Comparison of ENCODE assay signal across 8 mouse cellular contexts in genomic region chr10:4432996-4433755, GRCm38 (mm10). TPM values are rescaled to one million over a fixed set of nuclear protein-coding genes. Genes with fewer than 3 reads are reported as not detected.
DNase-seq lines count a peak whose midpoint lies in the region; ATAC-seq and TF ChIP-seq lines count a peak whose summit lies in the region.

No protein-coding gene starts in this region.

- peak overlapping the region; percentile 65 for H3K9ac ChIP-seq in heart, postnatal 0 days (replicated peaks; ENCODE audit: low read depth, low read length)
- H3K9ac ChIP-seq in liver, adult 2 months (ENCODE audit: low read depth, low read length): peak overlapping the region; percentile 73

- no peak for TF ChIP-seq EP300 in heart, postnatal 0 days (IDR thresholded peaks at IDR 0.05; ENCODE audit: low read depth)

- H3K4me1 ChIP-seq in lung, adult 2 months (ENCODE audit: control insufficient read depth, insufficient read depth, low read length): 0 out of 2 replicates have a peak, but pooled peaks cover 4% of the 10 kb centered on the region
- peaks cover 21% of the 10 kb centered on the region for H3K4me1 ChIP-seq in heart, postnatal 0 days (ENCODE audit: control insufficient read depth, insufficient read depth)
- peaks cover 4% of the 10 kb centered on the region; the same call in 1 of the 2 replicates for H3K4me1 ChIP-seq in liver, adult 2 months (ENCODE audit: control insufficient read depth, insufficient read depth, low read length)
- H3K4me1 ChIP-seq in olfactory bulb, adult 2 months (ENCODE audit: control insufficient read depth, insufficient read depth, low read length): peaks cover 12% of the 10 kb centered on the region

- peak overlapping the region; percentile 70 for H3K4me2 ChIP-seq in heart, postnatal 0 days (ENCODE audit: low read depth, low read length)

- DNase-seq in lung, adult 2 months: no peak
- DNase-seq in lung, postnatal 25 days (ENCODE audit: low spot score): no peak
- DNase-seq in c-Kit-positive CD71-positive TER-119-negative erythroid progenitor cells, embryonic 14.5 days (ENCODE audit: low read depth): peak; percentile 34
- peak; percentile 30 for DNase-seq in heart, postnatal 0 days (ENCODE audit: low spot score)
- DNase-seq in liver, adult 2 months (ENCODE audit: extremely low read depth, low read depth, low spot score): peak; percentile 50
- no peak for DNase-seq in adrenal gland, postnatal 25 days
- DNase-seq in layer of hippocampus, postnatal 10 days (ENCODE audit: low spot score in 2 of 2): no peak

- WGBS in lung, adult 2 months: 7% methylated on average over 19 of the region's 19 CpGs
- 10% methylated on average over 19 of the region's 19 CpGs for WGBS in heart, postnatal 0 days
- WGBS in liver, adult 2 months: 6% methylated on average over 19 of the region's 19 CpGs
- WGBS in olfactory bulb, adult 2 months: 6% methylated on average over 19 of the region's 19 CpGs

- TF ChIP-seq CTCF in lung, adult 2 months (IDR thresholded peaks at IDR 0.05; ENCODE audit: insufficient read depth, low read length): no peak
- TF ChIP-seq CTCF in heart, postnatal 0 days (IDR thresholded peaks at IDR 0.05; ENCODE audit: low read depth): no peak
- no peak for TF ChIP-seq CTCF in liver, adult 2 months (IDR thresholded peaks at IDR 0.05; ENCODE audit: low read depth, low read length)
- TF ChIP-seq CTCF in olfactory bulb, adult 2 months (IDR thresholded peaks at IDR 0.05; ENCODE audit: insufficient read depth, low read depth, low read length): no peak

- H3K27me3 ChIP-seq in heart, postnatal 0 days (ENCODE audit: control insufficient read depth, insufficient read depth, low read length): no peaks in the 10 kb centered on the region
- no peaks in the 10 kb centered on the region for H3K27me3 ChIP-seq in liver, adult 2 months (ENCODE audit: control insufficient read depth, insufficient read depth, low read length)

- peaks cover 7% of the 10 kb centered on the region; the same call in 1 of the 2 replicates for H3K79me2 ChIP-seq in liver, adult 2 months (ENCODE audit: control insufficient read depth, insufficient read depth, low read length)

- peak overlapping the region; percentile 89 for H3K27ac ChIP-seq in heart, postnatal 0 days (ENCODE audit: low read depth)
- peak overlapping the region; percentile 89 for H3K27ac ChIP-seq in liver, adult 2 months (replicated peaks; ENCODE audit: insufficient read depth, low read depth, low read length)
- peak overlapping the region; percentile 84 for H3K27ac ChIP-seq in olfactory bulb, adult 2 months (ENCODE audit: insufficient read depth, low read depth, low read length)

- TF ChIP-seq POLR2A in lung, adult 2 months (IDR thresholded peaks at IDR 0.05; ENCODE audit: borderline replicate concordance, extremely low read depth, low read depth, low read length): no peak
- no peak for TF ChIP-seq POLR2A in liver, adult 2 months (IDR thresholded peaks at IDR 0.05; ENCODE audit: extremely low read depth, insufficient read depth, low read length)
- no peak for TF ChIP-seq POLR2A in olfactory bulb, adult 2 months (IDR thresholded peaks at IDR 0.05; ENCODE audit: insufficient read depth, low read depth, low read length)

- peak overlapping the region; percentile 92 for H3K4me3 ChIP-seq in lung, adult 2 months (replicated peaks; ENCODE audit: extremely low read depth, low read depth, low read length)
- peak overlapping the region; percentile 78 for H3K4me3 ChIP-seq in heart, postnatal 0 days (ENCODE audit: low read depth, low read length)
- peak overlapping the region; percentile 67 for H3K4me3 ChIP-seq in liver, adult 2 months (ENCODE audit: insufficient read depth, low read depth, low read length)
- peak overlapping the region; percentile 86 for H3K4me3 ChIP-seq in olfactory bulb, adult 2 months (ENCODE audit: insufficient read depth, low read depth, low read length)

- H3K9me3 ChIP-seq in heart, postnatal 0 days (replicated peaks; ENCODE audit: control insufficient read depth, low read length): no peaks in the 10 kb centered on the region

- H3K36me3 ChIP-seq in heart, postnatal 0 days (replicated peaks; ENCODE audit: control insufficient read depth, insufficient read depth, low read length): peaks cover 13% of the 10 kb centered on the region; the same call in 1 of the 2 replicates
- H3K36me3 ChIP-seq in liver, adult 2 months (ENCODE audit: control insufficient read depth, insufficient read depth, low read length): peaks cover 9% of the 10 kb centered on the region

- ATAC-seq in heart, postnatal 0 days (ENCODE audit: insufficient read depth, low read depth): no peak

RNA-seq across cellular contexts. Expression of gene Armt1, which starts 0.9 kb away (rescaled TPM):
- 4.3 and 7.2 TPM in 2 replicates for polyA plus RNA-seq in lung, adult 2 months (2012; rRNA removed)
- 10.0 and 14.7 TPM in 2 replicates for total RNA-seq in heart, postnatal 0 days (2014; rRNA removed; ENCODE audit: low replicate concordance)
- polyA plus RNA-seq in heart, postnatal 0 days (2015; fragmentation: Nextera tagmentation; extraction: Ambion mirVana): 8.5 and 8.9 TPM in 2 replicates
- total RNA-seq in liver, adult 2 months (2014; rRNA removed): 8.1 and 9.9 TPM in 2 replicates
- polyA plus RNA-seq in liver, adult 2 months (2012; rRNA removed): 6.0 and 9.0 TPM in 2 replicates
- 333 TPM in 1 of 2 replicates, not detected in the other for polyA plus RNA-seq in olfactory bulb, adult 2 months (2012; ENCODE audit: insufficient read depth, insufficient read length, low replicate concordance, missing spikeins)
- 20.6 and 21.1 TPM in 2 replicates for total RNA-seq in adrenal gland, postnatal 25 days (2021)
- 10 to 100 TPM; 10.8 to 11.1 TPM for total RNA-seq in layer of hippocampus, postnatal 10 days (2021)

RNA-seq across cellular contexts. Expression of gene Rmnd1, which starts 1.0 kb away (rescaled TPM):
- polyA plus RNA-seq in lung, adult 2 months (2012; rRNA removed): 11.1 and 16.5 TPM in 2 replicates
- 45.5 and 172 TPM in 2 replicates for total RNA-seq in heart, postnatal 0 days (2014; rRNA removed; ENCODE audit: low replicate concordance)
- polyA plus RNA-seq in heart, postnatal 0 days (2015; fragmentation: Nextera tagmentation; extraction: Ambion mirVana): 76.1 and 82.1 TPM in 2 replicates
- 35.2 and 43.1 TPM in 2 replicates for total RNA-seq in liver, adult 2 months (2014; rRNA removed)
- polyA plus RNA-seq in liver, adult 2 months (2012; rRNA removed): 33.7 and 35.7 TPM in 2 replicates
- polyA plus RNA-seq in olfactory bulb, adult 2 months (2012; ENCODE audit: insufficient read depth, insufficient read length, low replicate concordance, missing spikeins): not detected in 2 replicates
- total RNA-seq in adrenal gland, postnatal 25 days (2021): 48.4 and 53.7 TPM in 2 replicates
- total RNA-seq in layer of hippocampus, postnatal 10 days (2021): 10 to 100 TPM; 22.4 to 23.2 TPM

RNA-seq across cellular contexts. Expression of gene Zbtb2, which starts 45.3 kb away (rescaled TPM):
- 8.8 and 9.9 TPM in 2 replicates for polyA plus RNA-seq in lung, adult 2 months (2012; rRNA removed)
- 16.3 and 19.8 TPM in 2 replicates for total RNA-seq in heart, postnatal 0 days (2014; rRNA removed; ENCODE audit: low replicate concordance)
- polyA plus RNA-seq in heart, postnatal 0 days (2015; fragmentation: Nextera tagmentation; extraction: Ambion mirVana): 5.1 and 5.2 TPM in 2 replicates
- 2.4 and 3.0 TPM in 2 replicates for total RNA-seq in liver, adult 2 months (2014; rRNA removed)
- 2.5 and 3.4 TPM in 2 replicates for polyA plus RNA-seq in liver, adult 2 months (2012; rRNA removed)
- polyA plus RNA-seq in olfactory bulb, adult 2 months (2012; ENCODE audit: insufficient read depth, insufficient read length, low replicate concordance, missing spikeins): not detected in 2 replicates
- total RNA-seq in adrenal gland, postnatal 25 days (2021): 11.0 and 11.5 TPM in 2 replicates
- total RNA-seq in layer of hippocampus, postnatal 10 days (2021): 10 to 100 TPM; 10.8 to 12.0 TPM

RNA-seq across cellular contexts. Expression of gene Ccdc170, which starts 49.1 kb away (rescaled TPM):
- polyA plus RNA-seq in lung, adult 2 months (2012; rRNA removed): 1.5 and 2.5 TPM in 2 replicates
- total RNA-seq in heart, postnatal 0 days (2014; rRNA removed; ENCODE audit: low replicate concordance): 0.46 TPM in 1 of 2 replicates, not detected in the other
- polyA plus RNA-seq in heart, postnatal 0 days (2015; fragmentation: Nextera tagmentation; extraction: Ambion mirVana): 0.22 TPM in 1 of 2 replicates, not detected in the other
- total RNA-seq in liver, adult 2 months (2014; rRNA removed): not detected in 2 replicates
- not detected in 2 replicates for polyA plus RNA-seq in liver, adult 2 months (2012; rRNA removed)
- not detected in 2 replicates for polyA plus RNA-seq in olfactory bulb, adult 2 months (2012; ENCODE audit: insufficient read depth, insufficient read length, low replicate concordance, missing spikeins)
- 2.0 TPM in 1 of 2 replicates, not detected in the other for total RNA-seq in adrenal gland, postnatal 25 days (2021)
- total RNA-seq in layer of hippocampus, postnatal 10 days (2021): under 1 TPM; 0.49 to 0.89 TPM

Comparison
In these comparisons a context has a peak if more than half of its experiments do, and no peak if none do; other contexts are left out.
1. DNase-seq: peak in c-Kit-positive CD71-positive TER-119-negative erythroid progenitor cells, embryonic 14.5 days (single experiment), heart, postnatal 0 days (single experiment) and liver, adult 2 months (single experiment); none in lung, adult 2 months (single experiment), lung, postnatal 25 days (single experiment), adrenal gland, postnatal 25 days (single experiment) and layer of hippocampus, postnatal 10 days (0 of 2).
2. Peak in every context shown above with its lines, with median percentiles within 50 percentile points of each other: H3K4me3 ChIP-seq and H3K27ac ChIP-seq.